Mouse (Mus musculus) embryo, embryonic 10 days (tissue): ENCODE measurements around the gene Crip2.
A peak's percentile ranks its signal among the peaks of the same experiment; 100 is the strongest.

Experiments used
- DNase-seq: peaks from one replicate; pipeline ENCODE4 v3.0.0-alpha.2; 2015; ENCODE audit warnings: low spot score

The Crip2 gene

GRCm38 (mm10) chr12:113131601-113132000 lies 8.4 kb upstream of the Crip2 start:
- no peak for DNase-seq

- DNase-seq: no peak
Measured at GRCm38 (mm10) chr12:113132567-113132966, 7.5 kb upstream of the Crip2 start.

- DNase-seq: no peak
Measured at GRCm38 (mm10) chr12:113133260-113133659, 6.8 kb upstream of the Crip2 start.

- DNase-seq: no peak
Measured at GRCm38 (mm10) chr12:113133861-113134403, 6.1 kb upstream of the Crip2 start.

GRCm38 (mm10) chr12:113134502-113134901 lies 5.5 kb upstream of the Crip2 start:
- DNase-seq: no peak

GRCm38 (mm10) chr12:113135401-113135800 lies 4.6 kb upstream of the Crip2 start:
- DNase-seq: no peak

GRCm38 (mm10) chr12:113136492-113137020 lies 3.5 kb upstream of the Crip2 start:
- no peak for DNase-seq

- DNase-seq: no peak
Measured at GRCm38 (mm10) chr12:113137260-113138213, 2.5 kb upstream of the Crip2 start.

GRCm38 (mm10) chr12:113138291-113138690 lies 1.7 kb upstream of the Crip2 start:
- no peak for DNase-seq

- DNase-seq: no peak
Measured at GRCm38 (mm10) chr12:113138901-113139864, 853 bp upstream of the Crip2 start.

GRCm38 (mm10) chr12:113140616-113141411 lies 778 bp downstream of the Crip2 start:
- DNase-seq: peak; percentile 36

GRCm38 (mm10) chr12:113141531-113141973 lies 1.5 kb downstream of the Crip2 start:
- no peak for DNase-seq

- DNase-seq: peak; percentile 61
Measured at GRCm38 (mm10) chr12:113142021-113142975, 2.3 kb downstream of the Crip2 start.

GRCm38 (mm10) chr12:113143164-113143563 lies 3.1 kb downstream of the Crip2 start:
- no peak for DNase-seq

GRCm38 (mm10) chr12:113144001-113144756 lies 4.1 kb downstream of the Crip2 start:
- peak; percentile 47 for DNase-seq

GRCm38 (mm10) chr12:113144886-113145285 lies 4.8 kb downstream of the Crip2 start:
- DNase-seq: no peak

GRCm38 (mm10) chr12:113145591-113145990 lies 5.6 kb downstream of the Crip2 start:
- no peak for DNase-seq

- peak; percentile 84 for DNase-seq
Measured at GRCm38 (mm10) chr12:113146112-113147057, 6.3 kb downstream of the Crip2 start, which contains the start of gene Crip1. Crip1 (plus strand) TSS chr12:113146316.
